Mouse (Mus musculus) layer of hippocampus, adult 2 months (tissue): Measurements from ENCODE around the gene Nf1. TPM values are rescaled to one million over a fixed set of nuclear protein-coding genes. Genes with fewer than 3 reads are reported as not detected.

ENCODE experiments used
- DNase-seq, 2 experiments: peaks; one replicate each; pipeline ENCODE4 v3.0.0; 2022; ENCODE audit warnings: low spot score in 2 of 2
- H3K27ac ChIP-seq: fragments of 200-600 bp; 2 replicates; pipeline ENCODE4 v1.8.1; 2022
- H3K4me3 ChIP-seq: fragments of 200-600 bp; 2 replicates; pipeline ENCODE4 v1.8.1; 2022; ENCODE audit warnings: mild to moderate bottlenecking
- CTCF ChIP-seq: fragments of 200-600 bp; conservative IDR thresholded peaks from 2 replicates; pipeline ENCODE4 v1.8.1; 2022; ENCODE audit warnings: antibody characterized with exemption, mild to moderate bottlenecking, moderate library complexity
- total RNA-seq, 2 experiments: library from RNA; stranded (reverse); gene quantifications; 2 replicates each; pipeline ENCODE4 v1.2.3; 2021

The Nf1 gene
- total RNA-seq, 2 experiments from 2014 or later = 106 to 115 TPM

DNA sequence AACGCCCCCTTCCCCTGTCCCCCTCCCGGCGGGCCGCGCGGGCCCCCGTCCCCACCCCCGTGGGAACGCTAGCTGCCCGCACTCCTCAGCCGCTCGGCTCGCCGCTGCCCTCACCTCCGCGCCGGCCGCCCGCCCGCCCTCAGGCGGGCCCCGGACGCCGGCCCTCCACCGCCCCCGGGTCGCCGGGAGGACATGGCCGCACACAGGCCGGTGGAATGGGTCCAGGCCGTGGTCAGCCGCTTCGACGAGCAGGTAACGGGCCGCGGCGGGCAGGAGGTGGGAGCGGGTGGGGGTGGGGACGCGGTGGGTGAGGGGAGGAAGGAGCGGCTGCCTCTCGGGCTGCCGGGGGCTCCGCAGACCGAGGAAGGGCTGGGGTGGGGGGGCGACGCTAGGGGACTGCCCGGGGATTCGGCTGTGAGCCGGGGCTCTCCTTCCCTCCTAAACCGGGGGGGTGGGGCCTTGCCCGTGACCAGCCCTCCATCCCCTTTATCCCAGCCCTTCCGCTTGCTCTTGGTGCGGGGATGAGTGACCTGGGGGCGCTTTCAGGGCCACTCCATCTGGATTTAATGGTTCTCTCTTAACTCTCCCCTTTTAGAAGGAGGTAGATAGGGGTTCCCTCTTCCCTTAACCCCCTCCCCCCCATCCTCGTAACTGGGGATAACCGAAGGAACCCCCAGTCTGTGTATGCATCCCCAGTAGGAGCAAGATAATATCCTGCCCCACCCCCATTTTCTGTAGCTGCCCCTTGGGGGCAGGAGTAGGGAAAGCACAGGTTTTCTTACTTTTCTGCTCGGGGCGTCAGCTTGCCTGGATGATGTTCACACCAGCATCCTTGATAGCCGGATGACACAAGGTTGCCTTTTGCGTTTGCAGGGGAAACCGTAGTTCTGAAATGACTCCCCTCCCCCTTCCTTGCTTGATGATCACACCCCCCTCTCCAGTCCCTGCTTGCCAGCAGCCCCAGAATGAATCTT, 602 bp downstream of the Nf1 start:
- Histone ChIP-seq H3K4me3 (peak overlapping the region; percentile 81), H3K27ac (peak overlapping the region; percentile 97)
- peak; percentile 11 to 12 for DNase-seq
- no peak for TF ChIP-seq CTCF

DNA sequence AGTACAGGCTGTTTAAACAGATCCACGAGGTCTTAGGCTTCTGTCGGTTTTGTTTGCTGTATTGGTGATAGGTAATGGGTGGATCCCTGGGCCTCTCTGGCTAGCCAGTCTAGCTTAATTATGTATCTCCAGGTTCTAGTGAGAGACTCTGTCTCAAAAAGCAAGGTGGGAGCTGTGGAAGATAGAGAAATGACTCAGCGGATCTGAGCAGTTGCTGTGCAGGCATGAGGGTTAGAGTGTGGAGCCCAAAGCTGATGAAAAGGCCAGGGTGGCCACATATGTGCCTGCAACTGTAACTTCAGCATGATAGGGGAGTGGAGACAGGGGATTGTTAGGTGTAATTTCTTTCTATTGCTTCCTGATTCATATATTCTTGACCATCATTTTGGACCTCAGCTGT, 17.5 kb downstream of the Nf1 start:
- no peak overlapping the region for H3K27ac ChIP-seq
- no peak for TF ChIP-seq CTCF
- H3K4me3 ChIP-seq = no peak overlapping the region
- DNase-seq = no peak

DNA sequence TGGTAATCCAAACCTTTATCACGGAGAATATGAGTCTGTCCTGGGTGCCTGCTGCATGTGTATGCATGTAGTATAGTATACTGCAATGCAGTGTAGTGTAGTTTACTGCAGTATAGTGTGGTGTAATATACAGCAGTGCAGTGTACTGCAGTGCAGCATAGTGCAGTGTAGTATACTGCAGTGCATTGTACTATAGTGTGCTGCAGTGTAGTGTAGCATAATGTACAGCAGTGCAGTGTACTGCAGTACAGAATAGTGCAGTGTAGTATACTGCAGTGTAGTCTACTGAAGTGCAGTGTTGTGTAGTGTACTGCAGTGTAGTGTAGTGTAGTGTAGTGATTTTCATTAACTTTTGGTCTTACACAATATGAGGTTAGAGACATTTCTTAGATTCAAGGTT, 17.9 kb downstream of the Nf1 start:
- Histone ChIP-seq H3K4me3 (no peak overlapping the region), H3K27ac (no peak overlapping the region)
- TF ChIP-seq CTCF = no peak
- no peak for DNase-seq

DNA sequence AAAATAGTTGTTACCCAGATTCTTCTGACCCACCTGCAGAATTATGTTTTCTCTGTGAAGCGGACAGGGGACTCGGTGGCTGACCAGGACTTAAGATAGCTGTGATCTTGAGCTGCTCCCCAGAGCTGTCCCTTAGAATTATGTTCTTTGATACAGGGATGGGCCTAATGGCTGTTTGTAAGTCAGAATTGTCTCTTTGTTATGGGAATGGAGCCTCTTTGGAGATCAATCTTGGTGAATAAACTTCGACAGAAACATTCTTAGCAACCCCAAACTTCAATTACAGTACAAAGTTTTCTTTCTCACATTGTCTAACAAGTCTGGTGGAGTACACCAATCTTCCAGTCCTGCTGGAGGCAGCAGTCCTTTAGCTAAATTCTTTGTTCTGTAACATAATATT, 25.5 kb downstream of the Nf1 start:
- DNase-seq = no peak
- Histone ChIP-seq H3K27ac (no peak overlapping the region), H3K4me3 (no peak overlapping the region)
- no peak for TF ChIP-seq CTCF

DNA sequence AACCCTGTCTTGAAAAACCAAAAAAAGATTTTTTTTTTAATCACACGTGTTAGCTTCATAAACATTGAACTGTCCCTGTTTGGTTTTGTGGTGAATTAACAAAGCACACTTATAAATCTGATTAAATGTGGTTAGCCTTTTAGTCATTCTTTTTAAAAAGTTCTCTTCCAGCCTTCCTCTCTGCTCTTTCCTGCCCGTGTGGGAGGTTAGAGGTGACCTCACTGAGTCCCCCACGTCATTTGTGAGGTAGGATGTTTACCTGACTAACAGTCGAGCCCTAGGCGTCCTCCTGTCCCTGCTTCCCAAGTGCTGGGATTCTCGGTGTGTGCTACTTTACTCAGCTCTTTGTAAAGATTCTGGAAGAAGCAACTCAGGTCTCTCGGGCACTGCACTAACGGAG, 26.8 kb downstream of the Nf1 start:
- no peak overlapping the region for H3K4me3 ChIP-seq
- no peak for TF ChIP-seq CTCF
- no peak for DNase-seq
- H3K27ac ChIP-seq = no peak overlapping the region

DNA sequence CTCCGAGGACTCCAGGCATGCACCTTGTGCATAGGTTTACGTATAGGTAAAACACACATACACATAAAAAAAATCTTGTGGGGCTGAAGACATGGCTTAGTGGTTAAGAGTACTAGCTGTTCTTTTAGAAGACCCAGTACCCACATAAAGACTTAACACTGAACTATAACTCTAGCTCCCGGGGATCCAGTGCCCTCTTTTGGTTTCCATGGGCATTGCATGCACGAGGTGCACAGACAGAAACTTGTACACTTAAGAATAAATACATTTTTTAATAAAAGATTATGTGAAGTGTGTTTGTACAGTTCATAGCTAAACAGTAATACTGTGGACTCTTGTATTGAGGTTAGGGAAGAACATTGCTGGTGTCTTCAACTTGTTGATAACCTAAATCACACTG, 33.5 kb downstream of the Nf1 start:
- peak; percentile 62 for TF ChIP-seq CTCF
- DNase-seq = no peak
- H3K4me3 ChIP-seq = no peak overlapping the region
- no peak overlapping the region for H3K27ac ChIP-seq

DNA sequence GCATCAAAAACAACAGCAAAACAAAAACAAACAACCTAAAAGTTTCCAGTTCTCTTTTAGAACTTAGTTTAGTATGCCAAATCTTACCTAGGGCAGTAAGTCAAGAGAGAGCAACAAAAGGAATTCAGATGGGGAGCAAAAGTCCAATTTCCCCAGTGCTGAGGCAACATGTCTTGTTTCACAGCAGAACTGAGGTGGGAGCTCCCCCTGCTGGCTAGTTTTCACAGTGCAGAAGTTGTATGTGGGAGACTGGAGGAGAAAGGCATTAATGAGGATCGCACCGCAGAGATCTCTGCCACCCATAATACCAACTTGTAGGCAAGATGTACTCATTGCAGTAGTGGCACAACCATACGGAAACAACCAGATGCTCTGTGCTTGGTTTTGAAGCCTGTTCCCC, 58.8 kb downstream of the Nf1 start:
- no peak overlapping the region for H3K4me3 ChIP-seq
- peak; percentile 76 to 95 for DNase-seq
- no peak overlapping the region for H3K27ac ChIP-seq
- TF ChIP-seq CTCF = peak; percentile 98

DNA sequence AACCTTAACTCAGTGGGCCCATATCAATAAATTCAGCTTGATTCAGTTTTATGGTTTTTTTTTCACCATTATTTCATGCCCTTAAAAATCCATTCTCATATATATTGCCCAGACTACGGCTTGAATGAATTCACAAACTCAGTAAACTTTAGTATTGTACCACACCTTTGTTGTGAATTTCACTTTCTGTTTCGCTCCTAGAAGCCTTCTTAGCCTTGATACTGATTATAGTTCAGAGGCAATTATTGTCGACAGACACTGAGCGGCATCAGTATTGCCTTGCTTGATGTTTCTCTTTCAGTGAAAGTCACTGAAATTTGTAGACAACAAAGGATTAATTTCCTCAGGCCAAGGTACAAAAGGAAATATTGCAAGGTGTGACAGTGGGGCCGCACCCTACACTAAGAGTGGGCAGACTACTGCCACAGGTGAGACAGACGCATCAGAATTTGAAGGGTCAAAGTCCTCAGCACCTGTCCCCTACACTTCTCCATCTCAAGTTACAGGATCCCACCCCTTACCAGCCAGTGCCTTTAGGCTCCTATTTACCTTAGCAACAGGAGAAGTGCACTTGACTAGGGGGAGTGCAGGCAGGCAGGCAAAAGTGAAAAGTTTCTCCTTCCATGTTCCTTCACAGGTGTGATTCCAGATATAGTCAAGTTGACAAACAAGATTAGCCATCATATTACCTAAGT, 64.3 kb downstream of the Nf1 start:
- TF ChIP-seq CTCF = no peak
- Histone ChIP-seq H3K4me3 (no peak overlapping the region), H3K27ac (no peak overlapping the region)
- no peak for DNase-seq

DNA sequence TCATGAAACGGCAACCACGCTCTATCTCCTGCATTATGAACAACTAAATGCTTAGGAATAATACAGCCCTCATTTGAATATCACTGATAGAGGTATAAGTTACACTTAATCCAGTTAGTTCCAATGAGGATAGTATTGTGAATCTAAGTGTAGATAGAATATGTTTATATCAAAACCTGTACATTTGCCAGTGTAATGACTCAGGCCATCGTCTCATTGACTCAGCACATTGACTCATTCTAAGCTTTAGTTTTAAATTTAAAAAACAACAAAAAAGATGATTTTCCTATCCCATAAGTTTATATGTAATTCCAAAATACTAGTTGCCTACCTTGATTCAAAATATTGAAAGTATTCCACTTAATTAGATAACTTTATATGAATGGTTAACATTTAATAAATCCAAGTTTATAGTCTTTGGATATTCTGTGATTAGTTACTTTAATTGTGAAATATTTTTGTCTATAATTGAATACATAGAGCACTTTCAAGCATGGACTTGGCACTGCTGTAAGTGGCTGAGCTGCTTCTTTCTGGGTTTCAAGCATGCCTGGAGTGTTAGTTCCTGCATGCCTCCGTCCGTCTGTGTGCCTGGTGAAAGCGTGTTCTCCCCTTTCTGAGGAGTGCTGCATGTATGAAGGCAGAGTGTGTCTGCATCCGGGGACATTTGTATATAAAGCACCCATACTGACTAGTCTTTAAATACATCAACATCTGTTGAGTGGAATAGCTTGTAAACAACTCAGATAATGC, 74.4 kb downstream of the Nf1 start:
- no peak for TF ChIP-seq CTCF
- Histone ChIP-seq H3K27ac (no peak overlapping the region), H3K4me3 (no peak overlapping the region)
- DNase-seq = no peak

DNA sequence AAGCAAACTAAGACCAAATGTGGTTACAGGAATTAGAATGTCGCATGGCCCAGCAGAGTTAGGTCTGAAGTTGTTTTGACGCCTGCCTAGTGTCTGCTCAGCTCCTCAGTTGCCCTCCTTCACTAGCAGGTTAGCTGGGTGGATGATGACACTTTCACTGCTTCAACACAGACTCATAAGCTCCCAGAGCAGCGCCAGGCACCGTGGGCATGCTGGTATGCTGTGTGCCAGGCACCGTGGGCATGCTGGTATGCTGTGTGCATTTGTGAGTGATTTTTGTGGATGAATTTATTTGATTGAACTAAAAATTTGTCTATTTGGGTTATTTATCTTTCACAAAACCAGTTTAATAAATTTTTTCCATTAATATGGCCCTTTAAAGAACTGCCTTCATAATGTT, 83.0 kb downstream of the Nf1 start:
- H3K4me3 ChIP-seq = no peak overlapping the region
- peak; percentile 37 to 40 for DNase-seq
- peak overlapping the region; percentile 4; the same call in 1 of the 2 replicates for H3K27ac ChIP-seq
- no peak for TF ChIP-seq CTCF

DNA sequence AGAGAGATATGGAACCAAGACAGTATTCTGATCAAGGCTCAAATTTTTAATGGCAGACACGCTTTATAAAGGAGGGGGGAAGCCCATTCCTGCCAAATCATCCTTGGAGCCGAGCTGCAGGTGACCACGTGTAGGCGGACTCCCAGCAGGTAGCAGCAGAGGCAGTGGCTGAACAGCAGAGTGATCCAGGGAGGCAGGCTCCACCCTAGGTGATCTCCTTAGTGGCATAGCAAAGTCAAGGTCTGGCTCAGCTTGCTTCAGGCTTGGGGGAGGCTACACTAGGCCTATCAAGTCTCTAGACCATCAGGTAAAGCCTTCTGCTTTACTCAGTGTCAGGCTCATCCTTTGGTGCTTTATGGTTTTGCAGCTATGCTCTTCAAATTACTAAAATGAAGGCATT, 87.1 kb downstream of the Nf1 start:
- Histone ChIP-seq H3K27ac (peak overlapping the region; percentile 32; the same call in 1 of the 2 replicates), H3K4me3 (no peak overlapping the region)
- no peak for DNase-seq
- TF ChIP-seq CTCF = no peak

DNA sequence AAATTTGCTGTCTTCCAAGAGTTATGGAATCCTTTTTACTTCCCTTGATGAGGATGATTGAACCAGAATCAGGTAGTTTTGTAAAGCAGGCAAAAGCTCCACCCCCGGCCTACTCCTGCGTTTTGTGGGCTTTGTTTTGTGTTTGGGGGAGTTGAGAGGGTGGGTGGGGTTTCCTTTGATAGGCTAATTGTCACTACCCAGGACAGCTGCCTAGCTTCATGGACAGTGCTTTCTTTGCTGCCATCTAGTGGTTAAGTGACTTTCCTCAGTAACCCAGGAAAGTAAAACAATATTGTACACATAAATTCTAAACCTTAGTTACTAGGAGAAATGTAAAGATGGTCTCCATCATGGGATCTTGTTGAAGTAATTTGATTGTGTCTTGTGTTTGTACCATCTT, 88.1 kb downstream of the Nf1 start:
- Histone ChIP-seq H3K4me3 (no peak overlapping the region), H3K27ac (peak overlapping the region; percentile 32)
- peak; percentile 26 to 34 for DNase-seq
- TF ChIP-seq CTCF = peak; percentile 88

DNA sequence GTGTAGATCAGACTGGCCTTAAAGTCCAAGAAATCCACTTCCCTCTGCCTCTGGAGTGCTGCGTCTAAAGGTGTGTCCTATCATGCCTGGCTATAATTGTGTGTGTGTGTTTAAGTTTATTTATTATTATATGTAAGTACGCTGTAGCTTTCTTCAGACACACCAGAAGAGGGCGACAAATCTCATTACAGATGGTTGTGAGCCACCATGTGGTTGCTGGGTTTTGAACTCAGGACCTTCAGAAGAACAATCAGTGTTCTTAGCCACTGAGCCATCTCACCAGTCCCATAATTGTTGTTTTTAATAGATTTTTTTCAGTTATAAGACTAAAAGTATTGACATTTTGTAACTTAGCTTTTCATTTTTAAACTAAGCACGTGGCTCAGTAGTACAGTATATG, 95.8 kb downstream of the Nf1 start:
- TF ChIP-seq CTCF = peak; percentile 31
- no peak for DNase-seq
- no peak overlapping the region for H3K27ac ChIP-seq
- H3K4me3 ChIP-seq = no peak overlapping the region
